Mouse (Mus musculus) adrenal gland, adult 10 weeks (tissue): ENCODE results near the gene Syne2. TPM values are rescaled to one million over a fixed set of nuclear protein-coding genes. Genes with fewer than 3 reads are reported as not detected.

Source experiments
- polyA plus RNA-seq: library from polyadenylated mRNA; stranded (reverse); fragments of 350-450 nt; fragmentation: Illumina TruSeq; extraction: RNeasy Lipid Tissue Mini Kit (QIAGEN cat#74804); gene quantifications from one replicate; pipeline ENCODE4 v1.2.3, GENCODE M21; 2014; ENCODE audit warnings: low read depth, low replicate concordance

The Syne2 gene
- 20.7 TPM for polyA plus RNA-seq

GRCm38 (mm10) chr12:75817959-75818452 lies at the start of gene Syne2:
Gene Syne2, plus strand, starts transcription at chr12:75818134.

Other genes starting within 250 kb of the Syne2 start
- gene Ppp2r5e, start 221.9 kb upstream of the Syne2 start, polyA plus RNA-seq: 115 TPM
- 7.8 TPM for gene Wdr89, start 148.6 kb upstream of the Syne2 start, polyA plus RNA-seq
- 620 TPM for gene Sgpp1, start 82.4 kb upstream of the Syne2 start, polyA plus RNA-seq